Comparison of ENCODE assay signal across 8 mouse cellular contexts in genomic region chr4:133198337-133199180, GRCm38 (mm10). TPM values are rescaled to one million over a fixed set of nuclear protein-coding genes. Genes with fewer than 3 reads are reported as not detected.
DNase-seq lines count a peak whose midpoint lies in the region; ATAC-seq lines count a peak whose summit lies in the region.

No protein-coding gene starts in this region.

- 0 out of 2 replicates have a peak overlapping the region, but pooled peaks have one; percentile 2 for H3K4me3 ChIP-seq in hindbrain, embryonic 10.5 days
- no peak overlapping the region for H3K4me3 ChIP-seq in midbrain, embryonic 11.5 days (ENCODE audit: low read depth, low read length)

- peaks cover 39% of the 10 kb centered on the region for H3K36me3 ChIP-seq in hindbrain, embryonic 10.5 days
- H3K36me3 ChIP-seq in midbrain, embryonic 11.5 days (ENCODE audit: control insufficient read depth, insufficient read depth, low read length), result peaks cover 4% of the 10 kb centered on the region; the same call in 1 of the 2 replicates

- H3K27ac ChIP-seq in hindbrain, embryonic 10.5 days, result peak overlapping the region; percentile 78
- H3K27ac ChIP-seq in midbrain, embryonic 11.5 days (ENCODE audit: low read depth, low read length), result peak overlapping the region; percentile 81

- H3K4me1 ChIP-seq in hindbrain, embryonic 10.5 days (replicated peaks), result peaks cover 67% of the 10 kb centered on the region
- H3K4me1 ChIP-seq in midbrain, embryonic 11.5 days (ENCODE audit: control insufficient read depth, insufficient read depth, low read length), result peaks cover 43% of the 10 kb centered on the region

- H3K9me3 ChIP-seq in hindbrain, embryonic 10.5 days, result no peaks in the 10 kb centered on the region
- H3K9me3 ChIP-seq in midbrain, embryonic 11.5 days (ENCODE audit: control insufficient read depth, low read length), result no peaks in the 10 kb centered on the region

- peak overlapping the region; percentile 17; the same call in 1 of the 2 replicates for H3K4me2 ChIP-seq in midbrain, embryonic 11.5 days

- H3K27me3 ChIP-seq in hindbrain, embryonic 10.5 days (ENCODE audit: insufficient read depth, poor library complexity, severe bottlenecking), result peaks cover 6% of the 10 kb centered on the region; the same call in 1 of the 2 replicates
- H3K27me3 ChIP-seq in midbrain, embryonic 11.5 days (ENCODE audit: control insufficient read depth, insufficient read depth, low read length), result no peaks in the 10 kb centered on the region

- DNase-seq in cerebellum, postnatal 25 days, result peak; percentile 26 to 33
- no peak for DNase-seq in cerebellum, adult 8-10 months
- peak; percentile 66 for DNase-seq in Muller cell, postnatal 12 days (ENCODE audit: inconsistent ontology term)
- peak; percentile 63 for DNase-seq in hindbrain, embryonic 10.5 days (ENCODE audit: low spot score)
- DNase-seq in midbrain, embryonic 11.5 days (ENCODE audit: low spot score, missing footprints), result peak; percentile 93
- DNase-seq in frontal cortex, adult 2 months (ENCODE audit: extremely low spot score in 1 of 2, low spot score in 1 of 2), result no peak
- no peak for DNase-seq in testis, postnatal 14 days (ENCODE audit: low spot score)

- peak overlapping the region; percentile 28; the same call in 1 of the 2 replicates for H3K9ac ChIP-seq in midbrain, embryonic 11.5 days (ENCODE audit: low read length)

- peak; percentile 60 for ATAC-seq in midbrain, embryonic 11.5 days (ENCODE audit: low FRiP score)
- no peak for ATAC-seq in inflammation-experienced regulatory T-cells, adult 6 months

- 16% methylated on average over 19 of the region's 19 CpGs for WGBS in hindbrain, embryonic 10.5 days
- 14% methylated on average over 19 of the region's 19 CpGs for WGBS in midbrain, embryonic 11.5 days

RNA-seq across cellular contexts. Expression of gene Cd164l2, which starts 13.4 kb away (rescaled TPM):
- 1.1 and 2.2 TPM in 2 replicates for polyA plus RNA-seq in hindbrain, embryonic 10.5 days (2016; fragmentation: Nextera tagmentation; extraction: Ambion mirVana)
- 0.23 and 0.47 TPM in 2 replicates for polyA plus RNA-seq in midbrain, embryonic 11.5 days (2014; fragmentation: Nextera tagmentation; extraction: Ambion mirVana)
- 8.1 and 9.9 TPM in 2 replicates for polyA plus RNA-seq in frontal cortex, adult 2 months (2012; rRNA removed)
- not detected for polyA plus RNA-seq in inflammation-experienced regulatory T-cells, adult 6 months (2017; shearing (Covaris generic))

RNA-seq across cellular contexts. Expression of gene Gpr3, which starts 13.8 kb away (rescaled TPM):
- 0.32 and 0.35 TPM in 2 replicates for polyA plus RNA-seq in hindbrain, embryonic 10.5 days (2016; fragmentation: Nextera tagmentation; extraction: Ambion mirVana)
- 0.10 and 0.55 TPM in 2 replicates for polyA plus RNA-seq in midbrain, embryonic 11.5 days (2014; fragmentation: Nextera tagmentation; extraction: Ambion mirVana)
- 8.9 and 14.7 TPM in 2 replicates for polyA plus RNA-seq in frontal cortex, adult 2 months (2012; rRNA removed)
- not detected for polyA plus RNA-seq in inflammation-experienced regulatory T-cells, adult 6 months (2017; shearing (Covaris generic))

RNA-seq across cellular contexts. Expression of gene Map3k6, which starts 42.1 kb away (rescaled TPM):
- polyA plus RNA-seq in hindbrain, embryonic 10.5 days (2016; fragmentation: Nextera tagmentation; extraction: Ambion mirVana), result 1.7 and 1.9 TPM in 2 replicates
- 1.3 and 2.0 TPM in 2 replicates for polyA plus RNA-seq in midbrain, embryonic 11.5 days (2014; fragmentation: Nextera tagmentation; extraction: Ambion mirVana)
- 3.9 and 4.0 TPM in 2 replicates for polyA plus RNA-seq in frontal cortex, adult 2 months (2012; rRNA removed)
- polyA plus RNA-seq in inflammation-experienced regulatory T-cells, adult 6 months (2017; shearing (Covaris generic)), result under 1 TPM in 1 of 3 experiments, not detected in 2; 0.57 TPM

Comparison
In these comparisons a context has a peak if more than half of its experiments do, and no peak if none do; other contexts are left out.
1. DNase-seq: peak in cerebellum, postnatal 25 days (2 of 2), Muller cell, postnatal 12 days (single experiment), hindbrain, embryonic 10.5 days (single experiment) and midbrain, embryonic 11.5 days (single experiment); none in cerebellum, adult 8-10 months (single experiment), frontal cortex, adult 2 months (0 of 2) and testis, postnatal 14 days (single experiment).